ENCODE assay signal across 19 mouse cellular contexts in genomic region chr11:120499894-120500293, GRCm38 (mm10). TPM values are rescaled to one million over a fixed set of nuclear protein-coding genes. Genes with fewer than 3 reads are reported as not detected.
A peak's percentile ranks its signal among the peaks of the same experiment; 100 is the strongest.
DNase-seq lines count a peak whose midpoint lies in the region; ATAC-seq and TF ChIP-seq lines count a peak whose summit lies in the region.
"Had no signal": no experiment of that assay in that cellular context is flagged by ENCODE, and none has a peak within 500 bp of the region (broad histone marks: within the 10 kb centered on the region; RNA-seq: fewer than 3 reads in every experiment).

No protein-coding gene starts in this region.

- peaks cover 37% of the 10 kb centered on the region for H3K36me3 ChIP-seq in kidney, postnatal 0 days (ENCODE audit: insufficient read depth, low read length)
- H3K36me3 ChIP-seq in lung, postnatal 0 days (ENCODE audit: insufficient read depth, low read length), result peaks cover 31% of the 10 kb centered on the region
- H3K36me3 ChIP-seq in stomach, embryonic 14.5 days (ENCODE audit: control insufficient read depth, insufficient read depth, low read length), result peaks cover 34% of the 10 kb centered on the region

- no peak for TF ChIP-seq EP300 in lung, postnatal 0 days (IDR thresholded peaks at IDR 0.05)

- H3K4me2 ChIP-seq in kidney, postnatal 0 days (ENCODE audit: low read length), result no peak overlapping the region
- no peak overlapping the region for H3K4me2 ChIP-seq in lung, postnatal 0 days (replicated peaks; ENCODE audit: low read depth, low read length)
- no peak overlapping the region for H3K4me2 ChIP-seq in stomach, embryonic 14.5 days (replicated peaks; ENCODE audit: low read depth, low read length)
- H3K4me2 ChIP-seq: limb, embryonic 13.5 days had no signal

- no peak for DNase-seq in kidney, postnatal 0 days (ENCODE audit: low spot score)
- no peak for DNase-seq in kidney, adult 11 months
- no peak for DNase-seq in lung, postnatal 0 days (ENCODE audit: low spot score)
- DNase-seq in lung, postnatal 25 days (ENCODE audit: low spot score), result no peak
- DNase-seq in testis, postnatal 14 days (ENCODE audit: low spot score), result no peak
- DNase-seq in cerebellum, postnatal 36 days, result no peak
- DNase-seq: B cell, adult 2 months; cerebellum, adult 2 months; gastrocnemius, postnatal 10 days; heart, adult 2 months; heart, postnatal 36 days; layer of hippocampus, postnatal 36 days; right cerebral cortex, postnatal 25 days; thymus, postnatal 36 days had no signal

- H3K9me3 ChIP-seq in kidney, postnatal 0 days (replicated peaks; ENCODE audit: low read length), result no peaks in the 10 kb centered on the region
- no peaks in the 10 kb centered on the region for H3K9me3 ChIP-seq in lung, postnatal 0 days (ENCODE audit: low read length)
- no peaks in the 10 kb centered on the region for H3K9me3 ChIP-seq in stomach, embryonic 14.5 days (ENCODE audit: control insufficient read depth, low read depth, low read length)
- H3K9me3 ChIP-seq: forebrain, embryonic 10.5 days; limb, embryonic 13.5 days had no signal

- 78% methylated on average over 6 of the region's 6 CpGs for WGBS in kidney, postnatal 0 days
- 63% methylated on average over 6 of the region's 6 CpGs for WGBS in lung, postnatal 0 days
- 71% methylated on average over 6 of the region's 6 CpGs for WGBS in stomach, embryonic 14.5 days

- ATAC-seq in kidney, postnatal 0 days (replicated peaks; ENCODE audit: low FRiP score, low read depth), result no peak; the same call in 1 of the 2 replicates
- peak; percentile 25 for ATAC-seq in lung, postnatal 0 days
- no peak for ATAC-seq in stomach, embryonic 14.5 days (ENCODE audit: insufficient number of reproducible peaks, insufficient read depth, low FRiP score, low read depth)
- ATAC-seq: hindbrain, embryonic 16.5 days had no signal

- no peaks in the 10 kb centered on the region for H3K4me1 ChIP-seq in kidney, postnatal 0 days (replicated peaks; ENCODE audit: insufficient read depth, low read length)
- no peaks in the 10 kb centered on the region for H3K4me1 ChIP-seq in lung, postnatal 0 days (ENCODE audit: insufficient read depth, low read depth, low read length)
- no peaks in the 10 kb centered on the region for H3K4me1 ChIP-seq in stomach, embryonic 14.5 days (ENCODE audit: control insufficient read depth, insufficient read depth, low read length)
- H3K4me1 ChIP-seq: limb, embryonic 13.5 days had no signal

- no peaks in the 10 kb centered on the region for H3K27me3 ChIP-seq in kidney, postnatal 0 days (ENCODE audit: insufficient read depth, low read length)
- H3K27me3 ChIP-seq in lung, postnatal 0 days (replicated peaks; ENCODE audit: insufficient read depth, low read length), result no peaks in the 10 kb centered on the region
- no peaks in the 10 kb centered on the region for H3K27me3 ChIP-seq in stomach, embryonic 14.5 days (ENCODE audit: control insufficient read depth, insufficient read depth, low read length)
- H3K27me3 ChIP-seq: limb, embryonic 13.5 days had no signal

- no peak overlapping the region for H3K9ac ChIP-seq in kidney, postnatal 0 days (ENCODE audit: low read depth, low read length)
- H3K9ac ChIP-seq in lung, postnatal 0 days (replicated peaks; ENCODE audit: low read depth), result no peak overlapping the region
- H3K9ac ChIP-seq in stomach, embryonic 14.5 days (replicated peaks; ENCODE audit: low read depth, low read length), result no peak overlapping the region
- H3K9ac ChIP-seq: limb, embryonic 13.5 days had no signal

- peak overlapping the region; percentile 20; the same call in 1 of the 2 replicates for H3K27ac ChIP-seq in kidney, postnatal 0 days
- H3K27ac ChIP-seq in lung, postnatal 0 days (ENCODE audit: low read length), result peak overlapping the region; percentile 55
- H3K27ac ChIP-seq in stomach, embryonic 14.5 days (ENCODE audit: low read length), result peak overlapping the region; percentile 78; the same call in 1 of the 2 replicates
- H3K27ac ChIP-seq: forebrain, embryonic 10.5 days; heart, adult 2 months; layer of hippocampus, adult 2 months; limb, embryonic 13.5 days had no signal

- H3K4me3 ChIP-seq in kidney, postnatal 0 days (replicated peaks; ENCODE audit: low read depth, low read length), result no peak overlapping the region
- no peak overlapping the region for H3K4me3 ChIP-seq in lung, postnatal 0 days (ENCODE audit: low read depth, low read length)
- no peak overlapping the region for H3K4me3 ChIP-seq in stomach, embryonic 14.5 days (ENCODE audit: low read depth, low read length)
- H3K4me3 ChIP-seq: forebrain, embryonic 10.5 days; heart, adult 2 months; layer of hippocampus, adult 2 months; limb, embryonic 13.5 days had no signal

- no peak for TF ChIP-seq CTCF in kidney, postnatal 0 days (IDR thresholded peaks at IDR 0.05; ENCODE audit: low read depth)
- TF ChIP-seq CTCF in lung, postnatal 0 days (IDR thresholded peaks at IDR 0.05), result no peak

RNA-seq across cellular contexts. Expression of gene Slc25a10, which starts 8.3 kb away (rescaled TPM):
- 121 and 132 TPM in 2 replicates for polyA plus RNA-seq in kidney, postnatal 0 days (2015; fragmentation: Nextera tagmentation; extraction: Ambion mirVana)
- polyA plus RNA-seq in lung, postnatal 0 days (2015; fragmentation: Nextera tagmentation; extraction: Ambion mirVana), result 75.4 and 83.4 TPM in 2 replicates
- polyA plus RNA-seq in stomach, embryonic 14.5 days (2014; fragmentation: Nextera tagmentation; extraction: Ambion mirVana), result 66.5 and 75.1 TPM in 2 replicates

RNA-seq across cellular contexts. Expression of gene Mrpl12, which starts 15.5 kb away (rescaled TPM):
- polyA plus RNA-seq in kidney, postnatal 0 days (2015; fragmentation: Nextera tagmentation; extraction: Ambion mirVana), result 218 and 224 TPM in 2 replicates
- polyA plus RNA-seq in lung, postnatal 0 days (2015; fragmentation: Nextera tagmentation; extraction: Ambion mirVana), result 60.6 and 67.7 TPM in 2 replicates
- 150 and 153 TPM in 2 replicates for polyA plus RNA-seq in stomach, embryonic 14.5 days (2014; fragmentation: Nextera tagmentation; extraction: Ambion mirVana)

RNA-seq across cellular contexts. Expression of gene Gcgr, which starts 30.6 kb away (rescaled TPM):
- 6.6 and 7.0 TPM in 2 replicates for polyA plus RNA-seq in kidney, postnatal 0 days (2015; fragmentation: Nextera tagmentation; extraction: Ambion mirVana)
- 0.61 and 0.76 TPM in 2 replicates for polyA plus RNA-seq in lung, postnatal 0 days (2015; fragmentation: Nextera tagmentation; extraction: Ambion mirVana)
- polyA plus RNA-seq in stomach, embryonic 14.5 days (2014; fragmentation: Nextera tagmentation; extraction: Ambion mirVana), result 1.2 and 1.9 TPM in 2 replicates

RNA-seq across cellular contexts. Expression of gene Arl16, which starts 32.5 kb away (rescaled TPM):
- polyA plus RNA-seq in kidney, postnatal 0 days (2015; fragmentation: Nextera tagmentation; extraction: Ambion mirVana), result 32.7 and 35.1 TPM in 2 replicates
- 29.8 and 33.4 TPM in 2 replicates for polyA plus RNA-seq in lung, postnatal 0 days (2015; fragmentation: Nextera tagmentation; extraction: Ambion mirVana)
- 43.3 and 49.4 TPM in 2 replicates for polyA plus RNA-seq in stomach, embryonic 14.5 days (2014; fragmentation: Nextera tagmentation; extraction: Ambion mirVana)

RNA-seq across cellular contexts. Expression of gene Ccdc137, which starts 42.0 kb away (rescaled TPM):
- 26.3 and 29.5 TPM in 2 replicates for polyA plus RNA-seq in kidney, postnatal 0 days (2015; fragmentation: Nextera tagmentation; extraction: Ambion mirVana)
- 16.5 and 21.1 TPM in 2 replicates for polyA plus RNA-seq in lung, postnatal 0 days (2015; fragmentation: Nextera tagmentation; extraction: Ambion mirVana)
- 30.9 and 31.1 TPM in 2 replicates for polyA plus RNA-seq in stomach, embryonic 14.5 days (2014; fragmentation: Nextera tagmentation; extraction: Ambion mirVana)

Comparison
In these comparisons a context has a peak if more than half of its experiments do, and no peak if none do; other contexts are left out.
1. H3K27ac ChIP-seq: peak in every context shown above with its lines; median percentile 78 in stomach, embryonic 14.5 days; 55 in lung, postnatal 0 days; 20 in kidney, postnatal 0 days.